Mouse (Mus musculus) limb, embryonic 14.5 days (tissue): ENCODE measurements around the gene Chst15. TPM values are rescaled to one million over a fixed set of nuclear protein-coding genes. Genes with fewer than 3 reads are reported as not detected.

Experiments
- ATAC-seq: fragments of 200-750 bp; cut with Nextera tagmentation; 2 replicates; pipeline ENCODE4 v1.8.0; 2017; ENCODE audit warnings: low read depth, moderate number of reproducible peaks, moderate TSS enrichment; ENCODE audit not compliant: low FRiP score
- DNase-seq: peaks from one replicate; pipeline ENCODE4 v3.0.0-alpha.2; 2015; ENCODE audit warnings: low spot score
- H3K27ac ChIP-seq: fragments of 300-500 bp; sonication (generic); replicated peaks from 2 replicates; pipeline ENCODE4 v1.5.1; 2014; ENCODE audit warnings: low read depth, mild to moderate bottlenecking, low read length, moderate library complexity, mixed read lengths
- H3K27me3 ChIP-seq: fragments of 300-500 bp; sonication (generic); 2 replicates; pipeline ENCODE4 v1.6.1; 2014; ENCODE audit warnings: low read length, mixed read lengths; ENCODE audit not compliant: control insufficient read depth, insufficient read depth
- H3K36me3 ChIP-seq: fragments of 300-500 bp; sonication (generic); 2 replicates; pipeline ENCODE4 v1.6.1; 2014; ENCODE audit warnings: mild to moderate bottlenecking, low read length, moderate library complexity, mixed read lengths; ENCODE audit not compliant: control insufficient read depth, insufficient read depth
- H3K4me1 ChIP-seq: fragments of 300-500 bp; sonication (generic); 2 replicates; pipeline ENCODE4 v1.6.1; 2014; ENCODE audit warnings: antibody characterized with exemption, low read length, mixed read lengths; ENCODE audit not compliant: control insufficient read depth, insufficient read depth
- H3K4me2 ChIP-seq: fragments of 300-500 bp; sonication (generic); replicated peaks from 2 replicates; pipeline ENCODE4 v1.6.1; 2014; ENCODE audit warnings: low read depth, mild to moderate bottlenecking, low read length, moderate library complexity; ENCODE audit not compliant: severe bottlenecking
- H3K4me3 ChIP-seq: fragments of 300-500 bp; sonication (generic); replicated peaks from 2 replicates; pipeline ENCODE4 v1.5.1; 2014; ENCODE audit warnings: low read length
- H3K9ac ChIP-seq: fragments of 300-500 bp; sonication (generic); 2 replicates; pipeline ENCODE4 v1.6.1; 2014; ENCODE audit warnings: mild to moderate bottlenecking, low read depth, low read length, moderate library complexity; ENCODE audit not compliant: severe bottlenecking
- H3K9me3 ChIP-seq: fragments of 300-500 bp; sonication (generic); 2 replicates; pipeline ENCODE4 v1.6.1; 2016; ENCODE audit warnings: low read length; ENCODE audit not compliant: control insufficient read depth
- POLR2A ChIP-seq: fragments of 200-500 bp; IDR thresholded peaks from 2 replicates; pipeline ENCODE4 v1.8.0; 2012; ENCODE audit warnings: inconsistent platforms, mild to moderate bottlenecking, moderate library complexity, borderline replicate concordance; ENCODE audit not compliant: insufficient read depth, insufficient read length; ENCODE audit errors: extremely low read depth
- WGBS: fragments of 180-500 bp; shearing (Covaris S2); extraction: QIAGEN DNeasy Blood & Tissue Kit; methylation state at CpG from one replicate; pipeline ENCODE4 v1.1.7; 2014; 5-methylcytosine and 5-hydroxymethylcytosine counted together
- polyA plus RNA-seq, 2 experiments: library from polyadenylated mRNA; depleted of rRNA in 1 of 2; stranded (reverse) in 1 of 2; unstranded in 1 of 2; fragments of >200 nt; fragmentation: Nextera tagmentation in 1 of 2; extraction: Ambion mirVana in 1 of 2; gene quantifications; 2 replicates each; pipeline versions ENCODE4 v1.2.1 to v1.2.3; 2012 to 2014

Gene Chst15
- polyA plus RNA-seq, 2 experiments = 16.1 to 16.4 TPM

GRCm38 (mm10) chr7:132287340-132287664, 29.7 kb downstream of the Chst15 start:
- no peaks in the 10 kb centered on the region for H3K27me3 ChIP-seq
- 72% methylated on average over 3 of the region's 3 CpGs for WGBS
- DNase-seq (no peak), ATAC-seq (no peak)
- H3K4me2 ChIP-seq = no peak overlapping the region
- H3K9ac ChIP-seq = no peak overlapping the region
- H3K9me3 ChIP-seq = no peaks in the 10 kb centered on the region
- H3K4me3 ChIP-seq = no peak overlapping the region
- peaks cover 28% of the 10 kb centered on the region for H3K4me1 ChIP-seq
- no peak overlapping the region for H3K27ac ChIP-seq
- no peak for TF ChIP-seq POLR2A
- no peaks in the 10 kb centered on the region for H3K36me3 ChIP-seq

- WGBS = 30% methylated on average over 14 of the region's 14 CpGs
- ATAC-seq = no peak
- Histone ChIP-seq H3K27ac (no peak overlapping the region), H3K4me1 (peaks cover 28% of the 10 kb centered on the region), H3K4me3 (no peak overlapping the region), H3K9me3 (no peaks in the 10 kb centered on the region), H3K9ac (no peak overlapping the region), H3K4me2 (no peak overlapping the region), H3K27me3 (no peaks in the 10 kb centered on the region), H3K36me3 (no peaks in the 10 kb centered on the region)
- no peak for DNase-seq
- no peak for TF ChIP-seq POLR2A
These were observed 30.2 kb downstream of the Chst15 start for GRCm38 (mm10) chr7:132286630-132287339.

GRCm38 (mm10) chr7:132284795-132285194, 32.2 kb downstream of the Chst15 start:
- Histone ChIP-seq H3K4me1 (peaks cover 20% of the 10 kb centered on the region), H3K4me2 (no peak overlapping the region), H3K4me3 (no peak overlapping the region), H3K9me3 (no peaks in the 10 kb centered on the region), H3K27me3 (no peaks in the 10 kb centered on the region), H3K27ac (no peak overlapping the region), H3K9ac (no peak overlapping the region), H3K36me3 (no peaks in the 10 kb centered on the region)
- no peak for DNase-seq
- WGBS = 14% methylated on average over 1 of the region's 1 CpGs
- no peak for ATAC-seq
- no peak for TF ChIP-seq POLR2A

GRCm38 (mm10) chr7:132284048-132284737, 32.8 kb downstream of the Chst15 start:
- H3K36me3 ChIP-seq = no peaks in the 10 kb centered on the region
- peaks cover 20% of the 10 kb centered on the region for H3K4me1 ChIP-seq
- no peak overlapping the region for H3K27ac ChIP-seq
- 77% methylated on average over 7 of the region's 7 CpGs for WGBS
- H3K4me2 ChIP-seq = no peak overlapping the region
- no peak overlapping the region for H3K4me3 ChIP-seq
- DNase-seq (no peak), ATAC-seq (no peak)
- no peak for TF ChIP-seq POLR2A
- no peak overlapping the region for H3K9ac ChIP-seq
- no peaks in the 10 kb centered on the region for H3K9me3 ChIP-seq
- H3K27me3 ChIP-seq = no peaks in the 10 kb centered on the region

- no peak for TF ChIP-seq POLR2A
- no peaks in the 10 kb centered on the region for H3K27me3 ChIP-seq
- H3K4me2 ChIP-seq = no peak overlapping the region
- DNase-seq (no peak), ATAC-seq (no peak)
- 88% methylated on average over 2 of the region's 2 CpGs for WGBS
- H3K27ac ChIP-seq = no peak overlapping the region
- H3K4me3 ChIP-seq = no peak overlapping the region
- H3K36me3 ChIP-seq = no peaks in the 10 kb centered on the region
- H3K9me3 ChIP-seq = no peaks in the 10 kb centered on the region
- H3K4me1 ChIP-seq = peaks cover 9% of the 10 kb centered on the region
- no peak overlapping the region for H3K9ac ChIP-seq
These were observed 34.5 kb downstream of the Chst15 start for GRCm38 (mm10) chr7:132282576-132282975.
